Mouse (Mus musculus) kidney, postnatal 14 days (tissue): ENCODE measurements at regions not wholly inside any gene's neighbourhood (a gene's known extent, or its start where the extent isn't known, plus 50 kb on each side); places are given as distances from the start of the nearest gene placed in this dataset.
A peak's percentile ranks its signal among the peaks of the same experiment; 100 is the strongest.

ENCODE experiments used
- DNase-seq: peaks from one replicate; pipeline ENCODE4 v3.0.0; 2022; ENCODE audit warnings: mixed read lengths

DNA sequence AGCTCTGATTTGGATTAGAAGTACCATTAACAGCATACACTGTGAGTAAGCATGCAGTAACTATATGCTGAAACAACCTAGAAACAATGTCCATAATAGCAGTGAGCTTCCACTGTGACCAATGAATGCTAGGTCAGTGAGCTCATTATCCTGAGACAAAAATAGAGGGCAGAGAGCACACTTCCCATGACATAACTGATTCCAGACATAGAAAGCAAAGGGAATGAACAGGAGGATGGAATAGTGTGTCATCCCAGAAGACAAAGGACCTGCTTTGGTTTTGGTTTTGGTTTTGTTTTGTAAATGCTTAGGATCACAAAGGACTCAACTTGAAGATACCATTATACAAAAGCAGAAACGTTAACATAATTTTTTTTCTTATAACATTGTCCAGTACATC, 150.8 kb upstream of the Nr3c2 start:
- DNase-seq: no peak

GRCm38 (mm10) chr8:76750286-76750685, 149.0 kb upstream of the Nr3c2 start:
- DNase-seq: no peak

GRCm38 (mm10) chr8:76754166-76754565, 145.1 kb upstream of the Nr3c2 start:
- no peak for DNase-seq

DNA sequence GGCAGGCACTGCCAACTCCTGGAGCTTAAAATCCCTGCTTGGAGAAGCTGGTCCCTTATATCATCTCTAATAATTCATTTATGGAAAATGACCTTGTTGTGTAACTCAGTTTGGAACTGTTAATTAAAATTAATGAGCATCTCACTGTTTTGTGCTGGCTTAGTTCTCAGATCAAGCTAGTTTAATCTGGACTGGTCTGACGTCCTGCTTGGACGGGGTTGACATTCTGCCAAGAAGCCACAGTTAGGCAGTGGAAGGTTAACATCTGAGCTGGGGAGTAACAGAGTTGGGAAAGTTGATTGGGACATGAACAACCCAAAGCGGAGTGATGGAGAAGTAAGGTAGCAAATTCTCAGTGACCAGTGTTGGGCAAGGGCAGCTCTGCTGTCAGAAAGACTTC, 135.0 kb upstream of the Nr3c2 start:
- peak; percentile 29 for DNase-seq

GRCm38 (mm10) chr8:76768302-76768701, 130.9 kb upstream of the Nr3c2 start:
- no peak for DNase-seq

DNA sequence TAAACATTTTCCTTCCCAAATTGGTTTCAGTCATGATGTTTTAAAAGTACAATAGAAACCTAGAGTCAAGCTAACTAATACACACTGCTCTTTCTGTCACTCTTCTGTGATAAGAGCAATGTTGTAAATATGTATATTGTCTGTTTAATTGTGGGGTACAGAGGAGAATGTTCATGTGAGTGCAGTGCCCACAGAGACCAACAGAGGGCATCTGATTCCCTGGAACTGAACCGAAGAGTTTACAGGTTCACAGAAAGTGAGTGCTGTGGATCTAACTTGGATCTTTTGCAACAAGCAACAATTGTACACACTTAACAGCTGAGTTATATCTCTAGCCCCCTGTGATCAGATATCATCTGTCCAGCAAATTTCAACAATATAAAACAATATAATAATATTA, 111.5 kb upstream of the Nr3c2 start:
- no peak for DNase-seq

DNA sequence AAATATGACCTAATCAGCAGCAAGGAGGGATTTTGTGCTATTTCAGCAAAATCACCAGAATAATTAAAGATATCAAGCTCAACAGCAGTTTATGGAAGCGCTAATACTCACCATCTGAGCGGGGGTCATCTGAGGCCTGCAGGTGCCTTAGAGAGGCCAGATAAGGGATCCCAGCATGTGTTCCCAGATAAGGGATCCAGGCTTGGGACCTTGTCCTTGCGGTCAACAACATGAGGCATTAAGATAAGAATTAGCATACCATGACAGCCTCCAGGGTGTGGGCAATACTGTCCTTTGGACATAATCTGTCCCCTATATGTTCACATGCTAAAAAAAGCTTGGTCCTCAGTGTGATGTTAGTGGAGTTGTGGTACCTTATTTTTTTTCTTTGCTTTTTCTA, 105.4 kb upstream of the Nr3c2 start:
- DNase-seq: no peak

DNA sequence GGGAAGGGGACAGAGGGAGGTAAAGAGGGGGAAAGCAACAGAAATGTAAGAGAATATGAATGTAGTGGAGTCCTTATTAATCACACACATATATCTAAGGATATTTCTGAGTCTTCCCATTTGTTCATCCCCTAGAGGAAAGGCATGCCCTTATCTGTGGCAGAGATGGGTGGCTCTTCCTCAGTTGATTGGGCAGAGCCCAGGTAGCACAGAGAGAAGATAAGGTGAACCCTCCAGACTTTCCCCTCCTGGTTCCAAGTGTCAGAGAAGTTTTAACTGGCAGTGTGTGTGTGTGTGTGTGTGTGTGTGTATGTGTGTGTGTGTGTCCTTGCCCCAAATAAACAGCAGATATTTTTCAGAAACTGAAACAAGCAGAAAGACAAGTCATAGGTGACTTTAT, 99.2 kb upstream of the Nr3c2 start:
- no peak for DNase-seq

DNA sequence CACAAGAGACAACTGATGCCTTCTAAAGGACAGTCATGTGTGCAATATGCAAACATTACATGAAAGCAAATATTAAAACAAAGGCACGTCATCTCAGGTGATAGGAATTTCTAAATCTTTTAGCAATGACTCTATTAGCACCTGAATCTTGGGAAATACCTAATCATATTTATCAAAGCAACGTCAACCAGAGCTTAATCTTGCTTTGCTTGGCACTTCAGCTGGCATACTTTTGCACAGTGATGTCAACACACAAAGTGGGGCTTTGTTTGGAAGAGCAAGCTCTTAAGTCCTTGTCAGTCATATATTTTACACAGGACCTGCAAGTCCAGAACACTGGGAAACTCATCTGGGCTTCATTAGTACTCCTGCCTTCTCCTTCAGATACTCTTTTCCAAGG, 75.8 kb upstream of the Nr3c2 start:
- DNase-seq: no peak
